Mouse (Mus musculus): ENCODE measurements around the gene Dcp1a.

Gene Dcp1a

DNA sequence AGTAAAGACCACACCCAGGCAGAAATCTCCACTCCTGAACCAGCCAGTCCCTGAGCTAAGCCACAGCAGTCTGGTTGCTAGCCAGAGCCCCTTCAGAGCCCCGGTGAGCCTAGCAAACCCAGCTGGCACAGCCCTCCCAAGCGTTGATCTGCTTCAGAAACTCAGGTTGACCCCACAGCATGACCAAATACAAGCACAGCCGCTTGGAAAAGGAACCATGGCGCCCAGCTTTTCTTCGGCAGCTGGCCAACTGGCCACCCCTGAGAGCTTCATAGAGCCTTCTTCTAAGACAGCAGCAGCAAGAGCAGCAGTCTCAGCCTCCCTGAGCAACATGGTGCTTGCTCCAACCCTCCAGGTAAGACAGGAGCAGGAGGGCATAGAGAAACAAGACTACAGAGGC, 40.0 kb downstream of the Dcp1a start:
- DNase-seq (ENCODE audit: low read depth, low spot score) = no peak

DNA sequence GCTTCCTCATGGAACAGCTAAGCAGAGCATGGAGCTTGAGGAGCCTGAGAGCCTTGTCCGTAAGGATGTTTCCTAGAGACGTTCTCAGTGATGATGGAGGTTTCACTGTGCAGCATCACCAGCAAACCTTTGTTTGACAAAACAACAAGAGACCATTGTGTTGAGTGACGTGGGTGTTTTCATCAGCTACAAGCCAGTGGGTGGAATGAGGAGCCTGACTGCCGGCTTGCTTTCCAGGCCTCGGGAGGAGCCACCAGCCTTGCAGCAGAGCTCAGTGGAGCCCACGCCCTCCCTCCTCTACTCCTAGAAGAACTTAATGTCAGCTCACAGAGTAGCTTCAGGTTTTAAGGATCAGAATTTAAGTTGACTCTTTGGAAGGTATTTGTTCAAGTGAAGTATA, 44.0 kb downstream of the Dcp1a start:
- DNase-seq (ENCODE audit: low read depth, low spot score) = no peak

DNA sequence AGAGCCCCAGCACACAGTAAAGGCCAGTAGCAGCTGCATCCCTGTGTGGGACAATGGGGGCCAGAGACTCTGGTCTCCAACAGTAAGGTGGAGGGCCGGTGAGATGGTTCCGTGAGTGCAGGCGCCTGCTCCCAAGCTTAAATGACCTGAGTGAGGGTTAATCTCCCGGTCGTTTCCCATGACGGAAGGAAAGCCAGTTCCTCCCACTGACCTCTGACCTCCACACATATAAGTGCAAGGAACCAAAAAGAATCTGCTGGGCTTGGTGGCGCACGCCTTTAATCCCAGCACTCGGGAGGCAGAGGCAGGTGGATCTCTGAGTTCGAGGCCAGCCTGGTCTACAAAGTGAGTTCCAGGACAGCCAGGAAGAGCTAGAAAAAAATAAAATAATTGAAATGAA, 49.1 kb downstream of the Dcp1a start:
- no peak for DNase-seq (ENCODE audit: low read depth, low spot score)

DNA sequence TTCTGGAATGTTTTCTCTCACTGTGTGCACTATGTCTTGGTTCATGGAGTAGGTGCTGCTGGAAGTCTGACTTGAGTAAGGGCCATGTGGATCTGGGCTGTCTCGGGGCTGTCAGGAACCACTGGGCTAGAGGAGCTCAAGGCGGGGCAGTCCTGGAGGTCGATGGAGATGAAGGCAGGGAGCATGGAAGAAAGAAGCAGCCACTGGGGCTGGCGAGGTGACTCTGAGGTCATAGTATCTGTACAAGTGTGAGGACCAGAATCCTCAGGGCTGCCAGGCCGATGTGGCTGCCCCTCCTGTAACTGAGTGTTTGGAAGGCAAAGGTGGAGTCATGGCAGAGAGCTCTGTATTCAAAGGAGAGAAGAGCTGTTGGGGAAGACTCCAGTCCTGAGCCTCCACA, 49.6 kb downstream of the Dcp1a start:
- no peak for DNase-seq (ENCODE audit: low read depth, low spot score)

DNA sequence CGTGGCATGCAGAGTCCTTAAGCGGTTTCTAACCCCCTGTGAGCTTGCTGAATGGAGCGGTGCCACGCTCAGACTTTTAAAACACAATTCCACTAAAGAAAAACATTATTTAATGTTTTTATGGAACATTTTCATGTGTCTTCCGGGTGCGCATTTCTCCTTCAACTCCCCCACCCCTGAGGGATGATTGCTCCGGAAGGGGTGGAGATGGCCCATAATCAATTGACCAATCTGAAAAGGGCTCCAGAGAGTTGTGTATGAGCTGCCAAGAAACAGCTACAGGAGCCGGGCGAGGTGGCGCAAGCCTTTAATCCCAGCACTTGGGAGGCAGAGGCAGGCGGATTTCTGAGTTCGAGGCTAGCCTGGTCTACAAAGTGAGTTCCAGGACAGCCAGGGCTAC, 50.1 kb downstream of the Dcp1a start:
- no peak for DNase-seq (ENCODE audit: low read depth, low spot score)

DNA sequence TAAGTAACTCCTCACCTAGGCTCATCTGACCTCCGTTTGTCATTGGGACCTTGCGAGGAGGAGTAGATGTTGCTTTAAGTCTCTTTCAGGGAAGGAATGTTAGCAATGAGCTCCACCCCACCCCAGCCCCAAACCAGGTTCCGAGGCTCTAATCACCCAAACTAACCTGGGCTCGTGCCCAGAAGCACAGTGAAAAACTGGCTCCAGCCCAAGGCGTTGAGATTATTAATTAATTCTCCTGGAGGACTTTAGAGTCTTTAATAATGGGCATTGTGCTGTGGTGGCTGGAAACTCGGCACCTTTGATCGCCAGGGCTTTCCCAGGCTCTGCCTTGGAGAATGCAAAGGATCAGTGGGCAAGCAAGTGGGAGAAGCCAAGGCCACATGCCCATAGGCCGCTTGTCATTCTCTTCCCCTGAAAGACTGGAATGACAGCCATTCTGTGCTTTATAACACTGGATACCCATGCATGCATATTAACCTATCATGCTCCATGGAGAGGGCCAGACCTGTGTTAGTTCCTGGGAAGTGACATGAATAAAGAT, 51.5 kb downstream of the Dcp1a start:
- no peak for DNase-seq (ENCODE audit: low read depth, low spot score)

DNA sequence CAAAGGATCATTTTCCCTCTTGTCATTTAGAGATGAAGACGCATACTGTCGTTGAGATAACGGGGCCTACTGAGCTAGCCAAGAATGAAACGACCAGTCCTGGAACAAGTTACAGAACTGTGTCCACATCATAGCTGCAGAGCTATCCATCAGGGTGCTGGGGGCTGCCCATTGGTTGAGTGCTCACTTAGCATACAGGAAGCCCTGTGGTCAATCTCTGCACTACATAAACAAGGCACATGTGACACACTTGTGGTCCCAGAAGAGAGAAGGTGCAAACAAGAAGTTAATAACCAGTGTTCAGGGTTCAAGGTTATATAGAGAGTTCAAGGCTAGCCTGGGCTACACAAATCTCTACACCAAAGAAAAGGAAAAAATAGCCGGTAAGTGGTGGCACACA, 52.1 kb downstream of the Dcp1a start:
- no peak for DNase-seq (ENCODE audit: low read depth, low spot score)

DNA sequence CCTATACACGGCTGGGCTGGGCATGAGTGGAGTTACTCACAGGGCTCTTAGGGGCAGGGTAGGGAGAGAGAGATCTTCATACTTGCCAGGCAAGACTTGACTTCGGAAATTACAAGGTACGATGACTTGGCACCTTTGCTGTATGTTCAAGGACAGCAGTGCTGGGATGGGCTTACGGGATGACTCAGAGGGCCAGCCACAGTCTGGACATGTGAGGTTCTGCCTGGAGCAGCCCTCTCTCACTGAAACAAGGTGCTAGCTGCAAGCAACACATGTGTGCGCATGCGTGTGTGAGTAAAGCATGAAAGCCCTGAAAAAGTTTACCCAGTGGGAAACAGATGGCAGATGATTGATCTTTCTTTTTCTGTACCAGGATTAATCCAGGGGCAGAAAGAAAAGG, 52.6 kb downstream of the Dcp1a start:
- no peak for DNase-seq (ENCODE audit: low read depth, low spot score)

DNA sequence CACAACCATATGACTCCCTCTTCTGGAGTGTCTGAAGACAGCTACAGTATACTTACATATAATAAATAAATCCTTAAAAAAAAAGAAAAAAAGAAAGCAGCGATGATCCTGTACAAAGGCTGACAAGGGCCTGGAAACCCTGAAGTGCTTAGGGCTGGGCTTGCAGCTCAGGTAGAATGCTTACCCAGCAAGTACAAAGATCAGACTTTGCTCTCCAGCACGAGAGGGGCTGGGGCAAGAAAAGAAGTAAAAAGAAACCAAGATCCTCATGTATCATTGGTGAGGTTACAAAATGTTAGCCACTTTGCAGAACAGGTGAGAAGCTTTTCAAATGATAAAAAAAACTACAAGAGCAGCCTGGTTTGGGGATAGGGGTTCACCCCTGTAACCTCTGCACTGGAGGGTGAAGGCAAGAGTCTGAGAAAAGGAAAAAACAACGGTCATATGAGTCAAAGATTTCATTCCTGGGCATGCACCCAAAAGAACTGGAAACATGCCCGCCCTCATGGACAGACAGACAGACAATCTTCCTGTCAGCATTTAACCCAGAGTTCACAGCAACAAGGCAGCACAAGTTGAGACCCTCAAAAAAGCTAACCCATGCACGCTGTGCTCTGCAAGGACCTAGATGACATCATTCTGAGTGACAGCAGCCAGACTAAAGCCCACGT, 54.6 kb downstream of the Dcp1a start:
- DNase-seq (ENCODE audit: low read depth, low spot score) = no peak

DNA sequence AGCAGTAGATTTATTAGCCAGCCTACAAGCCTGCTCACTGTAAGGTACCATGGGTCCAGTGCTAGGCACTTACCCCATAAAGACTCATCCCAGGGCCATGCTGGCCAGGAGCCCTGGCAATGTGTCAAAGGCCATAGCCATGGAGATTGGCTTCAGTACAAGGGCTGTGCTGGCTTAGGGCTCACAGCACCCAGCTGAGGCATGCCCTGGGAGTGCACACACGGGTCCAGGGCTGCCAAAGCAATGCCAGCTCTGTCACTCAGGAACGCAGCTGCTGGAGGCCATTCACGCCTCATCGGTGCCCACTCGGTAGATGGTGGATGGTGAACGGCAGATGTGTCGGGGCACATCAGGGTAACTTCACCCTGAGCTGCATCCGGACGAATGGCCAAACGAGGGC, 62.2 kb downstream of the Dcp1a start:
- no peak for DNase-seq (ENCODE audit: low read depth, low spot score)

DNA sequence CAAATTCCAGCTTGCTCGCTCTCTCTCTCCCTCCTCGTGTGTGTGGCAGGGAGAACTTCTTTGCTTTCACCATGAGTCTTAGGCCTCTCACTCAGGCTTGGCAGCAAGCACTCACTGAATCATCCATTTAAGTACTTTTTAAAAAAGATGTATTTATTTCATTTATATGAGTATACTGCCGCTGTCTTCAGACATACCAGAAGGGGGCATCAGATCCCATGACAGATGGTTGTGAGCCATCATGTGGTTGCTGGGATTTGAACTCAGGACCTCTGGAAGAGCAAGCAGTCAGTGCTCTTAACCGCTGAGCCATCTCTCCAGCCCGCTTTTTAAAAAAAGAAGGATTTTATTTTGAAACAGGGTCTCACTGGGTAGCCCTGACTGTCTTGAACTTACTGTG, 64.0 kb downstream of the Dcp1a start:
- DNase-seq (ENCODE audit: low read depth, low spot score) = peak; percentile 17

DNA sequence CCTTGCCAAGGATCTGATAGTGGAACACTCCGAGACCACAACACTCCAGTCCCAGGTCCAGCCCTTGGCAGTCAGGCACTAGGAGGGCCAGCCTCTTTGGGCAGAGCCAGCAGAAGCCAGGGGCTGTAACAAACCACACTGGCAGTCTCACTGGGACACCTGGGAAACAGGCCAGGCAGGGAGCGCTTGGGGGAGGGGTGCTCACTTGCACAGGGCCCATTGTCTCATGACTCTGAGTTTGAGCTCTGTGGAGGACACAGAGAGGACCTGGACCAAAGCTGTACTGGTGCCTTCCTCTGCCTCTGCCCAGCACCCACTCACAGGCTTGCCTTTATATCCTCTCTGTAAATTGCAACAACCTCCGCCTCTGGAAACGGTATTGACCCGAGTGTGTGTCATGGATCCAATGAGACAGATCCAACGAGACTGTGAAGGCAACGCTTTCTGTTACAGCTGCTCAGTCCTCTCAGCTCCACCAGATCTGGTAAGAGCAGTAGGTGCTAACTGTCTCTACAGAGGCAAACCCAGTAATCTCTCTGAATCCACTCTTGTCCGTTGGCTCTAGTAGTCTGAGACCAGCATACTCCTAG, 68.9 kb downstream of the Dcp1a start, which contains the start of gene Tkt:
TSS of gene Tkt (plus strand) at position 229 of the 590 bp plus-strand sequence.
- peak; percentile 21 for DNase-seq (ENCODE audit: low read depth, low spot score)

DNA sequence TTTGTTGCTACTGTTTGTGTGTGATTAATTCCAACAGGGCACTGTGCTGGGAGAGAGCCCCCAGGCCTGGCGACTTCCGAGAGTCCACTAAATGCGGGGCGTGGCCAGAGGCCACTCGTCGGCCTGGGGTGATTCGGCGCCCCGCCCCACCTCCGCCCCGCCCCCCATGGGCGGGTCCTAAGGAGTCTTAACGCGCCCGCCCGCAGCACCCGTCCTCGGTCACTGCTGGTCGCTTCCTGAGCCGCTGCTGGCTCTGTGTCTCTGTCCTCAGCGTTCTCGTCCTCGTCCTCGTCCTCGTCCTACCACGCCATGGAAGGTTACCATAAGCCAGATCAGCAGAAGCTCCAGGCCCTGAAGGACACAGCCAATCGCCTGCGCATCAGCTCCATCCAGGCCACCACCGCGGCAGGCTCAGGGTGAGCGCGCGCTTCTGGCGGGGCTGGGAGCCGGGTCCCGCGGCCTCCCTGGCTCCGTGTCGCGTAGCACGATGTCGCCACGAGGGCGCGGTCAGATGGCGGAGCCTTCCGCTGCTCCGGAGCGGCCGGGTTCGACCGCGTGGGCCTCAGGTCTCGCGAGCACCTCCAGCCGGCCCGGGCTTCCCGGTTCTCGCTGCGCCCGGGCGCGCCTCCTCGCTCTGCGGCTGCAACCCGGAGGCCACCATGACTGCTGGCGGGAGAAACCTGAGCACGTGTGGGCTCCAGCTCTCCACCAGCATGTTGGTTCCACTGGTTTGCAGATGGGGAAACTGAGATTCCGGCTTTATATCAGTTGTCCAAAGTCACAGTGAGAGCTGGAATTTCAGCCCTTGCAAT, 69.8 kb downstream of the Dcp1a start:
- peak; percentile 93 for DNase-seq (ENCODE audit: low read depth, low spot score)

DNA sequence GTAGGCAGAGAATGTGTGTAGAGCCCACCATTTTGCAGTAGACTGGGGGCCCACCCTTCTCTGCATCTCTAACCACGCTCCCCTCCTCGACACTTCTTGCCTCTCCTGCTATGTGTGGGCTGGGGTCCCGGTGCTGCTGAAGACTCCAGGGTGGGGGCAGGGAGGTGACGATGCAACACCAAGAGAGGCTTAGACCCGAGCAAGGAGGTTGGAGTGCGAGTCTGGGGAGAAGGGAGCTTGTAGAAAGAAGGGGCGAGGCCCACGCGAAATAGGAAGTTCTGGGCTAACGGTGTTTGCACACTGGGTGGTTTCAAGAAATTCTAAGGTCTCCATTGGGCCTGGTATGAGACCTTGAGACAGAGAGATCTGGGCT, 70.4 kb downstream of the Dcp1a start:
- peak; percentile 28 for DNase-seq (ENCODE audit: low read depth, low spot score)

DNA sequence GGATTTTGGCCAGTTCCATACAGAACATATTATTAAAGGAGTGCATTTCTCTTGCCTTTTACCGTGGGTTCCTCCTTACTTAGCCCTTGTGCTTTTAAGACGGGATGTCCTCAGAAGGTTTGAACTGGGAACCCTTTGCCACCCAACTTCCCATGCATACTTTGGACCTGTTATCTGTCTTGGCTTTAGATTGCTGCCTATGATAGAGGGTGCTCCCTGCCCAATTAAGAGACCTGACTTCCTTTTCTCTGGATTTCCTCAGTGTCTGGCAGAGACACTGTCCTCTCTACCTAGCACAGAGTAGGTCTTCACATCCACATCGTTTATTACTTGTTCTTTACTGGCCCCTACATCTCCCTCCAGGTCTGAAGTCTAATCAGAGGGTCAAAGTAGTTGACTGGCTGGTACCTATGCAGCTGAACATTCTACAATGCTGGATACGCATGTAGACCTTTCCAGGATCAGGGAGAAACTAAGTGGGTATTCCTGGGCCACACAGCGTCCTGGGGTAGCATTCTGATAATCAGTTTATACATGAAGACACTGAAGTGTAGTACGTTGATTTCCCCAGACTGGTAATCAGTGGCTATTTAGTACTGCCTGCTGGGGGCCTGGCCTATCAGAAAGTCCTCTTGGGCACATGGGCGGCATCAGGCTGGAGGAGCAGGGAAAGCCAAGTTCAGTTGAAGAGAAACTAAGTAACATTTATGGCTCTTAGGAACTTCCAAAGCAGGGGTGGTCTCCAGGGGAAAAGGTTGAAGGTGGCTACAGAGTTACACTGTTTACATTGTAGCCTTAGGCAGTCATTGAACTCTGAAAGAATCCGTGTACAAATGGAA, 71.1 kb downstream of the Dcp1a start:
- DNase-seq (ENCODE audit: low read depth, low spot score) = no peak

DNA sequence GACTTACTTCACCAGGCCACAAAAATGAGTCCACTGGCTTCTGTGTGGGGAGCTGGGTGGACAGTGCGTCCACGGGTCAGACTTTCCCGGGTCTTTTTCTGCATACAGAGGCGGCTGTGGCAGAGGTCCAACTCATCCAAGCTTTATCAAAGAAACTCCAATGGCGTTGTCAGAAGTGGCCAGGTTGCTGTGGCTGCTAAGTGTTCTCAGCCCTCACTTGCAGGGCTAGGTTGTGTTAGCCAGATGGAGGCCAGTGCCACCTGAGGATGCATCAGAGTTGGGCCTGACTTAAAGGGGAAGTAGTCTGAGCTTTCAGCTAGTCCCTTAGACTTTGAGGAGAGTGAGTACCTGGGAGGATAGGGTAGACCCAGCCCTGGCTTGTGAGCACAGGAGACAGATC, 72.2 kb downstream of the Dcp1a start:
- no peak for DNase-seq (ENCODE audit: low read depth, low spot score)

DNA sequence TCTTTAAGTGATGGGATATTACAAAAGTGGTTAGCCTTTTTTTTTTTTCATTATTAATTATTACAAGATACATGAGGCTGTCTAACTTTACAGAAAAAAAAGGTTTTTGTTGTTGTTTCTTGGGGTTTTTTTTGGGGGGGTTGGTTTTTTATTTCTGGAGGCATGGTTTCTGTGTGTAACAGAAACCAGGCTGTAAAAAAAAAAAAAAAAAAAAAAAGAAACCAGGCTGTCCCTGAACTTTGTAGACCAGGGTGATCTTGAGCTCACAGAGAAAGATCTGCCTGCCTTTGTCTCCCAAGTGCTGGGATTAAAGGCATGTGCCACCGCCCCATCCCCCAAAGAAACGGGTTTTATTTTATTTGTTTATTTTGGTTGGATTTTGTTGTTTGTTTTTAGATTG, 72.6 kb downstream of the Dcp1a start:
- no peak for DNase-seq (ENCODE audit: low read depth, low spot score)

DNA sequence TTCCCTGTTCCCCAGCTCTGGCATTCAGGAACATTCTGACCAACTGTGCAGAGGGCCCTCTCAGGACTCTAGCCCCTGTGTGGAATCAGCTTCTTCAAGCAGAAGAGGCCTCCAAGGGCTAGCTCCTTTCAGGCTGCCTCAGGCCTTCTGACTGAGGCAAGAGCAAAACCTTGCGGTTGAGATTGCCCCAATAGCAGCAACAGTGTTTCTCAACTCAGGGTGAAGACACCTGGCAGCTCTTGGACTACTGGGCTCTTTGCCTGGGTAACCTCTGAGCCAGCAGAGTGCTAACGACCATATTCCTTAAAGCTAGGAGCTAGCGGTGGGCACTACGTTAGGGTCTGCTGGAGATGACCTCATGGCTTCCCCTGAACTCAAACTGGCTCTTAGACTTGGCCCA, 73.8 kb downstream of the Dcp1a start:
- DNase-seq (ENCODE audit: low read depth, low spot score) = no peak

DNA sequence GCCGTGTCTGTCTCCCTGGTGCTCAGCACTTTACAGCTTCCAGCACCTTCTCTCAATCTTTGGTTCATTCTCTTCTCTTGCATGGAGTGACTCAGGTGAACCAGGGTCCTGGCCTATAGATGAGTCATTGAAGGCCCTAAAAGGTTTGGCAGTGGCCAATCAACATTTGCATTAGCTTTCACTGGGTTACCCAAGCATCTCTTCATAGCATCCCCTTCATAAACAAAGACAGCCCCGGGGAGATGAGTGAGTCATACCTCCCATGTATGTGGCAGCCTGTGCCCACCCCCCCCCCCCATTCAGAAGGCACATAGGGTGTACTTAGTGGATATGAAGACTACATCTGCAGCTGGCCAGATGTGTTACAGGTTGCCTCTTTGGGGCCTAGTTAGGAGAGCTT, 77.3 kb downstream of the Dcp1a start:
- no peak for DNase-seq (ENCODE audit: low read depth, low spot score)

DNA sequence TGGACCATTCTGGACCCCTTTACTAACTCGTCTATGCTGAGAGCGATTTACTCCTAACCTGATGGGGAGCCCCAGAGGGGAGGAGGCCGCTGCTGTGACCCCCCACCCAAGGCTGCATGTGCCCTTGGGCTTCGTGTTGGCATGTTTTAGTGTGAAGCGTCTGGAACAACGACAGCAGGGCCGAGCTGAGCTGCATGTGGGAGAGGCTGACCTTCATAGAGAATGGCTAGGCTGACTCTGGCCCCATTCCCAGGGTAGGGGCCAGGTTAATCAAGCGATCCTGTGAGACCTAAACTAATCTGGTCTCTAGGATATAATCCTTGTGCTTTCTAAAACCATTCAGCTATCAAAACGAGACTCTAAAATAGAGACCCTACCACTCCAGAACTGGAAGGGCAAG, 78.4 kb downstream of the Dcp1a start:
- no peak for DNase-seq (ENCODE audit: low read depth, low spot score)

DNA sequence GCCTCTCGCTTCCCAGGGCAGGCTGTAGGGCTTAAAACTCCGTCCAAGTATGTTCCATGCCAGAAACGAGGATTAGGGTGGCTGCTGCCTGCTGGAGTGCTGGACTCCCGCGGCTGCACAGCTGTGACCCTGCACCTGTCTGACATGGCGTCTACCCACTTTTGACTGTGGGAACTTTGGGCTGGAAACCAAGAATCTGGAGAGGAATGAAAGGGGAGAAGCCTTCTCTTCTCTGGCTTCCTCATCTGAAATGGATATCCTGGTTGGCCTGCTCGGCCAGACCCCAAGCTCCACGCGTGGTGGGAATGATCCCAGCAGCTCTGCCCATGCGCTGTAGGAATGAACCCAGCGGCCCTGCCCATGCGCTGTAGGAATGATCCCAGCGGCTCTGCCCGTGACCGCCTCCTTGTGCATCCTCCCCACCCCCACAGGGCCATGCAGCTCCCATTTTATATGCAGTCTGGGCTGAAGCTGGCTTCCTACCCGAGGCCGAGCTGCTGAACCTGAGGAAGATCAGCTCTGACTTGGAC, 80.1 kb downstream of the Dcp1a start:
- no peak for DNase-seq (ENCODE audit: low read depth, low spot score)

All from CD4-positive, CD25-positive, alpha-beta regulatory T cell, adult 2 months (primary cell).